Mouse (Mus musculus): ENCODE results near the gene Dmac2. TPM values are rescaled to one million over a fixed set of nuclear protein-coding genes. Genes with fewer than 3 reads are reported as not detected.

Gene Dmac2
- polyA plus RNA-seq, 1 experiment: 12.2 TPM

- no peaks in the 10 kb centered on the region for H3K27me3 ChIP-seq (ENCODE audit: control insufficient read depth, insufficient read depth, insufficient read length)
- no peak overlapping the region for H3ac ChIP-seq (ENCODE audit: control insufficient read depth, insufficient read length, low read depth)
- peak; percentile 87 for TF ChIP-seq MYOD1 (IDR thresholded peaks at IDR 0.05; ENCODE audit: control insufficient read depth, insufficient read length, low read depth)
- TF ChIP-seq MYOG (IDR thresholded peaks at IDR 0.05; ENCODE audit: control insufficient read depth, extremely low read depth, insufficient read length): no peak
- no peak for TF ChIP-seq FOSL1 (IDR thresholded peaks at IDR 0.05; ENCODE audit: insufficient read depth, low read length, poor library complexity, severe bottlenecking)
- TF ChIP-seq CEBPB (IDR thresholded peaks at IDR 0.05; ENCODE audit: low read depth): no peak
- no peak overlapping the region for H3K4me3 ChIP-seq (ENCODE audit: insufficient read depth, poor library complexity, severe bottlenecking)
- no peaks in the 10 kb centered on the region for H3K79me2 ChIP-seq (ENCODE audit: control insufficient read depth, insufficient read depth)
- no peaks in the 10 kb centered on the region for H3K79me3 ChIP-seq (ENCODE audit: low read depth)
- no peaks in the 10 kb centered on the region for H3K36me3 ChIP-seq (ENCODE audit: control insufficient read depth, insufficient read depth)
Observed at GRCm38 (mm10) chr7:25636373-25636772, 17.2 kb downstream of the Dmac2 start.

GRCm38 (mm10) chr7:25637099-25637498, 17.9 kb downstream of the Dmac2 start:
- H3K36me3 ChIP-seq (ENCODE audit: control insufficient read depth, insufficient read depth): no peaks in the 10 kb centered on the region
- TF ChIP-seq USF1 (IDR thresholded peaks at IDR 0.05; ENCODE audit: low read depth) (no peak), CEBPB (IDR thresholded peaks at IDR 0.05; ENCODE audit: low read depth) (no peak), MAX (IDR thresholded peaks at IDR 0.05) (no peak), CTCF (IDR thresholded peaks at IDR 0.05; ENCODE audit: control insufficient read depth, insufficient read depth, insufficient read length) (no peak), MYOD1 (IDR thresholded peaks at IDR 0.05; ENCODE audit: control insufficient read depth, insufficient read length, low read depth) (no peak), MYOG (IDR thresholded peaks at IDR 0.05; ENCODE audit: control insufficient read depth, extremely low read depth, insufficient read length) (no peak), FOSL1 (IDR thresholded peaks at IDR 0.05; ENCODE audit: insufficient read depth, low read length, poor library complexity, severe bottlenecking) (no peak)
- no peak overlapping the region for H3K4me3 ChIP-seq (ENCODE audit: insufficient read depth, poor library complexity, severe bottlenecking)
- H3K79me3 ChIP-seq (ENCODE audit: low read depth): no peaks in the 10 kb centered on the region
- H3K79me2 ChIP-seq (ENCODE audit: control insufficient read depth, insufficient read depth): no peaks in the 10 kb centered on the region
- H3ac ChIP-seq (ENCODE audit: control insufficient read depth, insufficient read length, low read depth): no peak overlapping the region
- no peaks in the 10 kb centered on the region for H3K27me3 ChIP-seq (ENCODE audit: control insufficient read depth, insufficient read depth, insufficient read length)

- Histone ChIP-seq H3K79me3 (ENCODE audit: low read depth) (no peaks in the 10 kb centered on the region), H3ac (ENCODE audit: control insufficient read depth, insufficient read length, low read depth) (no peak overlapping the region), H3K27me3 (ENCODE audit: control insufficient read depth, insufficient read depth, insufficient read length) (no peaks in the 10 kb centered on the region), H3K79me2 (ENCODE audit: control insufficient read depth, insufficient read depth) (no peaks in the 10 kb centered on the region), H3K4me3 (ENCODE audit: insufficient read depth, poor library complexity, severe bottlenecking) (no peak overlapping the region), H3K36me3 (ENCODE audit: control insufficient read depth, insufficient read depth) (no peaks in the 10 kb centered on the region)
- TF ChIP-seq MYOD1 (IDR thresholded peaks at IDR 0.05; ENCODE audit: control insufficient read depth, insufficient read length, low read depth): no peak
- TF ChIP-seq CTCF (IDR thresholded peaks at IDR 0.05; ENCODE audit: control insufficient read depth, insufficient read depth, insufficient read length): no peak
- no peak for TF ChIP-seq USF1 (IDR thresholded peaks at IDR 0.05; ENCODE audit: low read depth)
- no peak for TF ChIP-seq FOSL1 (IDR thresholded peaks at IDR 0.05; ENCODE audit: insufficient read depth, low read length, poor library complexity, severe bottlenecking)
Observed at GRCm38 (mm10) chr7:25639754-25640153, 20.5 kb downstream of the Dmac2 start.

GRCm38 (mm10) chr7:25644136-25644535, 24.9 kb downstream of the Dmac2 start:
- no peaks in the 10 kb centered on the region for H3K36me3 ChIP-seq (ENCODE audit: control insufficient read depth, insufficient read depth)
- H3K79me2 ChIP-seq (ENCODE audit: control insufficient read depth, insufficient read depth): no peaks in the 10 kb centered on the region
- H3ac ChIP-seq (ENCODE audit: control insufficient read depth, insufficient read length, low read depth): no peak overlapping the region
- H3K79me3 ChIP-seq (ENCODE audit: low read depth): no peaks in the 10 kb centered on the region
- no peaks in the 10 kb centered on the region for H3K27me3 ChIP-seq (ENCODE audit: control insufficient read depth, insufficient read depth, insufficient read length)
- no peak overlapping the region for H3K4me3 ChIP-seq (ENCODE audit: insufficient read depth, poor library complexity, severe bottlenecking)
- TF ChIP-seq MYOD1 (IDR thresholded peaks at IDR 0.05; ENCODE audit: control insufficient read depth, insufficient read length, low read depth) (no peak), MYOG (IDR thresholded peaks at IDR 0.05; ENCODE audit: control insufficient read depth, extremely low read depth, insufficient read length) (no peak), FOSL1 (IDR thresholded peaks at IDR 0.05; ENCODE audit: insufficient read depth, low read length, poor library complexity, severe bottlenecking) (no peak)

- Histone ChIP-seq H3K27me3 (ENCODE audit: control insufficient read depth, insufficient read depth, insufficient read length) (no peaks in the 10 kb centered on the region), H3K79me2 (ENCODE audit: control insufficient read depth, insufficient read depth) (no peaks in the 10 kb centered on the region), H3K79me3 (ENCODE audit: low read depth) (no peaks in the 10 kb centered on the region), H3K36me3 (ENCODE audit: control insufficient read depth, insufficient read depth) (no peaks in the 10 kb centered on the region), H3K4me3 (ENCODE audit: insufficient read depth, poor library complexity, severe bottlenecking) (no peak overlapping the region), H3ac (ENCODE audit: control insufficient read depth, insufficient read length, low read depth) (no peak overlapping the region)
- TF ChIP-seq CTCF (IDR thresholded peaks at IDR 0.05; ENCODE audit: control insufficient read depth, insufficient read depth, insufficient read length) (no peak), MYOD1 (IDR thresholded peaks at IDR 0.05; ENCODE audit: control insufficient read depth, insufficient read length, low read depth) (no peak), MAX (IDR thresholded peaks at IDR 0.05) (no peak), FOSL1 (IDR thresholded peaks at IDR 0.05; ENCODE audit: insufficient read depth, low read length, poor library complexity, severe bottlenecking) (no peak), MYOG (IDR thresholded peaks at IDR 0.05; ENCODE audit: control insufficient read depth, extremely low read depth, insufficient read length) (no peak), CEBPB (IDR thresholded peaks at IDR 0.05; ENCODE audit: low read depth) (no peak), USF1 (IDR thresholded peaks at IDR 0.05; ENCODE audit: low read depth) (no peak)
Observed at GRCm38 (mm10) chr7:25644631-25645030, 25.4 kb downstream of the Dmac2 start.

GRCm38 (mm10) chr7:25645074-25645473, 25.9 kb downstream of the Dmac2 start:
- Histone ChIP-seq H3K27me3 (ENCODE audit: control insufficient read depth, insufficient read depth, insufficient read length) (no peaks in the 10 kb centered on the region), H3K36me3 (ENCODE audit: control insufficient read depth, insufficient read depth) (no peaks in the 10 kb centered on the region), H3ac (ENCODE audit: control insufficient read depth, insufficient read length, low read depth) (no peak overlapping the region), H3K79me3 (ENCODE audit: low read depth) (no peaks in the 10 kb centered on the region), H3K4me3 (ENCODE audit: insufficient read depth, poor library complexity, severe bottlenecking) (no peak overlapping the region), H3K79me2 (ENCODE audit: control insufficient read depth, insufficient read depth) (no peaks in the 10 kb centered on the region)
- TF ChIP-seq CTCF (IDR thresholded peaks at IDR 0.05; ENCODE audit: control insufficient read depth, insufficient read depth, insufficient read length) (no peak), USF1 (IDR thresholded peaks at IDR 0.05; ENCODE audit: low read depth) (no peak), MAX (IDR thresholded peaks at IDR 0.05) (no peak), MYOG (IDR thresholded peaks at IDR 0.05; ENCODE audit: control insufficient read depth, extremely low read depth, insufficient read length) (no peak), FOSL1 (IDR thresholded peaks at IDR 0.05; ENCODE audit: insufficient read depth, low read length, poor library complexity, severe bottlenecking) (no peak)
